Mouse (Mus musculus) MEL (cell line): Measurements from ENCODE around the gene Mfsd13b. TPM values are rescaled to one million over a fixed set of nuclear protein-coding genes. Genes with fewer than 3 reads are reported as not detected.

Experiments
- DNase-seq: peaks from one replicate; pipeline ENCODE4 v3.0.0; 2011; ENCODE audit warnings: low read depth, low spot score
- H3K27ac ChIP-seq: 2 replicates; pipeline ENCODE4 v1.5.1; 2012; ENCODE audit warnings: low read depth, mild to moderate bottlenecking, control low read depth, low read length, moderate library complexity; ENCODE audit not compliant: control insufficient read depth
- H3K27me3 ChIP-seq, 2 experiments: fragments of 150-350 bp in 1 of 2; sonication (generic) in 1 of 2; 2 replicates each; pipeline ENCODE4 v1.6.1; 2012; ENCODE audit warnings: low read length in 2 of 2, mild to moderate bottlenecking in 2 of 2, improper control_type of control experiment in 1 of 2, moderate library complexity in 1 of 2; ENCODE audit not compliant: insufficient read depth in 2 of 2, control insufficient read depth in 1 of 2
- H3K36me3 ChIP-seq, 2 experiments: 2 replicates each; pipeline ENCODE4 v1.6.1; 2012 to 2014; ENCODE audit warnings: low read length in 2 of 2, improper control_type of control experiment in 1 of 2, inconsistent platforms in 1 of 2, mild to moderate bottlenecking in 1 of 2; ENCODE audit not compliant: insufficient read depth in 2 of 2, control insufficient read depth in 1 of 2
- H3K4me1 ChIP-seq, 2 experiments: fragments of 150-350 bp in 1 of 2; sonication (generic) in 1 of 2; 2 replicates each; pipeline ENCODE4 v1.6.1; 2012; ENCODE audit warnings: low read length in 2 of 2, improper control_type of control experiment in 1 of 2, mild to moderate bottlenecking in 1 of 2; ENCODE audit not compliant: insufficient read depth in 2 of 2, control insufficient read depth in 1 of 2
- H3K4me3 ChIP-seq, 2 experiments: fragments of 150-350 bp in 1 of 2; sonication (generic) in 1 of 2; 2 replicates each; pipeline ENCODE4 v1.5.1; 2012; ENCODE audit warnings: low read depth in 2 of 2, low read length in 2 of 2, mild to moderate bottlenecking in 2 of 2, moderate library complexity in 2 of 2, control low read depth in 1 of 2, improper control_type of control experiment in 1 of 2; ENCODE audit not compliant: control insufficient read depth in 1 of 2, insufficient read depth in 1 of 2
- H3K79me2 ChIP-seq: 2 replicates; pipeline ENCODE4 v1.6.1; 2012; ENCODE audit warnings: mild to moderate bottlenecking, low read length, moderate library complexity; ENCODE audit not compliant: control insufficient read depth, poor library complexity, insufficient read depth
- H3K9ac ChIP-seq: 2 replicates; pipeline ENCODE4 v1.6.1; 2012; ENCODE audit warnings: low read depth, mild to moderate bottlenecking, control low read depth, low read length, moderate library complexity; ENCODE audit not compliant: control insufficient read depth, poor library complexity, severe bottlenecking
- H3K9me3 ChIP-seq: fragments of 150-350 bp; sonication (generic); replicated peaks from 2 replicates; pipeline ENCODE4 v1.6.1; 2012; ENCODE audit warnings: mild to moderate bottlenecking, low read length, improper control_type of control experiment, moderate library complexity; ENCODE audit not compliant: insufficient read depth
- CHD2 ChIP-seq: IDR thresholded peaks from 2 replicates; pipeline ENCODE4 v1.6.1; 2011; ENCODE audit warnings: low read length, improper control_type of control experiment
- CTCF ChIP-seq, 3 experiments: IDR thresholded peaks in 2 of 3; conservative IDR thresholded peaks in 1 of 3; 2 replicates each; pipeline ENCODE4 v1.5.1; 2011 to 2012; ENCODE audit warnings: low read length in 3 of 3, low read depth in 2 of 3, mild to moderate bottlenecking in 2 of 3, improper control_type of control experiment in 1 of 3, inconsistent platforms in 1 of 3, mixed read lengths in 1 of 3, moderate library complexity in 1 of 3; ENCODE audit not compliant: control insufficient read depth in 1 of 3, insufficient read depth in 1 of 3, poor library complexity in 1 of 3, severe bottlenecking in 1 of 3
- E2F4 ChIP-seq: IDR thresholded peaks from 2 replicates; pipeline ENCODE4 v1.6.1; 2011; ENCODE audit warnings: low read depth, low read length, improper control_type of control experiment, borderline replicate concordance
- ELF1 ChIP-seq: IDR thresholded peaks from 2 replicates; pipeline ENCODE4 v1.6.1; 2014; ENCODE audit warnings: low read depth, mild to moderate bottlenecking, inconsistent platforms, low read length, improper control_type of control experiment, moderate library complexity
- EP300 ChIP-seq, 2 experiments: IDR thresholded peaks; 2 replicates each; pipeline ENCODE4 v1.6.1; 2011; ENCODE audit warnings: improper control_type of control experiment in 2 of 2, low read length in 2 of 2, low read depth in 1 of 2, mild to moderate bottlenecking in 1 of 2
- ETS1 ChIP-seq: IDR thresholded peaks from 2 replicates; pipeline ENCODE4 v1.6.1; 2012; ENCODE audit warnings: low read depth, mild to moderate bottlenecking, inconsistent platforms, low read length, improper control_type of control experiment, moderate library complexity
- GATA1 ChIP-seq: IDR thresholded peaks from 2 replicates; pipeline ENCODE4 v1.6.1; 2011; ENCODE audit warnings: low read depth, low read length, improper control_type of control experiment
- HCFC1 ChIP-seq: IDR thresholded peaks from 2 replicates; pipeline ENCODE4 v1.6.1; 2012; ENCODE audit warnings: low read depth, mild to moderate bottlenecking, inconsistent platforms, low read length, improper control_type of control experiment, moderate library complexity
- JUND ChIP-seq: IDR thresholded peaks from 2 replicates; pipeline ENCODE4 v1.6.1; 2011; ENCODE audit warnings: low read depth, mild to moderate bottlenecking, improper control_type of control experiment, low read length
- MXI1 ChIP-seq: IDR thresholded peaks from 2 replicates; pipeline ENCODE4 v1.6.1; 2011; ENCODE audit warnings: mild to moderate bottlenecking, low read depth, low read length, improper control_type of control experiment
- MYB ChIP-seq: IDR thresholded peaks from 2 replicates; pipeline ENCODE4 v1.6.1; 2011; ENCODE audit warnings: mild to moderate bottlenecking, low read depth, low read length, improper control_type of control experiment
- MYC ChIP-seq: IDR thresholded peaks from 2 replicates; pipeline ENCODE4 v1.6.1; 2011; ENCODE audit warnings: low read depth, mild to moderate bottlenecking, low read length, improper control_type of control experiment, moderate library complexity
- NELFE ChIP-seq: IDR thresholded peaks from 2 replicates; pipeline ENCODE4 v1.6.1; 2011; ENCODE audit warnings: low read depth, low read length, improper control_type of control experiment
- NRF1 ChIP-seq: IDR thresholded peaks from 2 replicates; pipeline ENCODE4 v1.6.1; 2014; ENCODE audit warnings: low read depth, mild to moderate bottlenecking, inconsistent platforms, low read length, improper control_type of control experiment, moderate library complexity; ENCODE audit not compliant: poor library complexity, insufficient read depth, severe bottlenecking
- POLR2A ChIP-seq, 2 experiments: IDR thresholded peaks; 2 replicates each; pipeline ENCODE4 v1.6.1; 2011 to 2012; ENCODE audit warnings: low read length in 2 of 2, mild to moderate bottlenecking in 2 of 2, control low read depth in 1 of 2, improper control_type of control experiment in 1 of 2, low read depth in 1 of 2, moderate library complexity in 1 of 2; ENCODE audit not compliant: control insufficient read depth in 1 of 2, insufficient read depth in 1 of 2, poor library complexity in 1 of 2
- POLR2AphosphoS2 ChIP-seq: IDR thresholded peaks from 2 replicates; pipeline ENCODE4 v1.6.1; 2011; ENCODE audit warnings: low read length, improper control_type of control experiment
- RAD21 ChIP-seq: IDR thresholded peaks from 2 replicates; pipeline ENCODE4 v1.6.1; 2011; ENCODE audit warnings: mild to moderate bottlenecking, low read depth, low read length, improper control_type of control experiment
- RCOR1 ChIP-seq: IDR thresholded peaks from 2 replicates; pipeline ENCODE4 v1.6.1; 2012; ENCODE audit warnings: low read depth, mild to moderate bottlenecking, inconsistent platforms, low read length, improper control_type of control experiment
- SMC3 ChIP-seq: IDR thresholded peaks from 2 replicates; pipeline ENCODE4 v1.6.1; 2011; ENCODE audit warnings: low read depth, low read length, improper control_type of control experiment
- UBTF ChIP-seq: IDR thresholded peaks from 2 replicates; pipeline ENCODE4 v1.6.1; 2012; ENCODE audit warnings: low read depth, mild to moderate bottlenecking, inconsistent platforms, low read length, improper control_type of control experiment, moderate library complexity, borderline replicate concordance; ENCODE audit not compliant: insufficient read depth
- USF2 ChIP-seq, 2 experiments: IDR thresholded peaks; 2 replicates each; pipeline ENCODE4 v1.6.1; 2011 to 2012; ENCODE audit warnings: improper control_type of control experiment in 2 of 2, low read length in 2 of 2, borderline replicate concordance in 1 of 2, inconsistent platforms in 1 of 2, low read depth in 1 of 2, mild to moderate bottlenecking in 1 of 2; ENCODE audit not compliant: insufficient read depth in 1 of 2
- ZC3H11A ChIP-seq: IDR thresholded peaks from 2 replicates; pipeline ENCODE4 v1.6.1; 2012; ENCODE audit warnings: low read depth, mild to moderate bottlenecking, inconsistent platforms, low read length, improper control_type of control experiment
- ZKSCAN1 ChIP-seq: IDR thresholded peaks from 2 replicates; pipeline ENCODE4 v1.6.1; 2012; ENCODE audit warnings: low read depth, mild to moderate bottlenecking, inconsistent platforms, low read length, improper control_type of control experiment, moderate library complexity
- ZMIZ1 ChIP-seq: IDR thresholded peaks from 2 replicates; pipeline ENCODE4 v1.6.1; 2012; ENCODE audit warnings: low read depth, mild to moderate bottlenecking, inconsistent platforms, low read length, improper control_type of control experiment, moderate library complexity
- ZNF384 ChIP-seq: IDR thresholded peaks from 2 replicates; pipeline ENCODE4 v1.6.1; 2012; ENCODE audit warnings: low read depth, mild to moderate bottlenecking, inconsistent platforms, low read length, improper control_type of control experiment
- polyA plus RNA-seq, 2 experiments: library from polyadenylated mRNA; stranded (reverse) in 1 of 2; unstranded in 1 of 2; fragments of >175 nt in 1 of 2; fragments of >200 nt in 1 of 2; gene quantifications; 2 replicates each; pipeline versions ENCODE4 v1.2.1 to v1.2.4; 2012; ENCODE audit warnings: low replicate concordance in 2 of 2, low read depth in 1 of 2; ENCODE audit not compliant: insufficient read length in 2 of 2, insufficient read depth in 1 of 2, missing spikeins in 1 of 2
- total RNA-seq: library from RNA; depleted of rRNA; stranded (reverse); fragments of 300-350 nt; gene quantifications from 2 replicates; pipeline ENCODE4 v1.2.3, GENCODE M21; 2012

Gene Mfsd13b
- total and polyA plus RNA-seq, 3 experiments, result 0.17 TPM; not detected in 2

DNA sequence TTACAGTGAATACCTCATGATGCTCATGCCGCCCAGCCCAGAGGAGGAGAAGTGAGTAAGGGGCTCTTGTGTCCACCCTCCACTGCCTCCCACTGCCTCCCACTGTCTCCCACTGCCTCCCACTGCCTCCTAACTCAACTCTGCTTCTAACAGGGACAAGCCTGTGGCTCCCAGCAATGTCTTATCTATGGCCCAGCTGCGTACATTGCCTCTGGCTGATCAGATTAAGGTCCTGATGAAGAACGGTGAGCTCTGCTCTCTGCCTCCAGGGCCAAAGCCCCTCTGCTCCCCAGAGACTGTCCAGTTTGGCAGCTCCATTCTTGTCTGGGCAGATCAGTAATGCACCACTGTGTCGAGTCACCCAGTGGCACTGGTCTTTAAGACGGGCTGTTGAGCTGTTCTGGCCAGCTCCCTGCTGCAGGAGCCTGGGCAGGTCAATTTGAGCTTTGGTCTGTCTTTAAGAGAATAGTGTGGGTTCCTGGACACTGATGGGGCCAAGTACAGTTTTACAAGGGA, 48.6 kb upstream of the Mfsd13b start (continued):
- TF ChIP-seq EP300 (IDR thresholded peaks at IDR 0.05; ENCODE audit: low read depth in 1 of 2, low read length in 2 of 2) (peak in 1 of 2 experiments; percentile 17; a peak in 1 of 4 replicates), ETS1 (0 out of 2 replicates have a peak, but pooled peaks have one; percentile 29), E2F4 (no peak), GATA1 (peak; percentile 53), NRF1 (no peak), MXI1 (no peak), JUND (no peak), HCFC1 (no peak), POLR2AphosphoS2 (no peak), SMC3 (no peak), UBTF (no peak)

DNA sequence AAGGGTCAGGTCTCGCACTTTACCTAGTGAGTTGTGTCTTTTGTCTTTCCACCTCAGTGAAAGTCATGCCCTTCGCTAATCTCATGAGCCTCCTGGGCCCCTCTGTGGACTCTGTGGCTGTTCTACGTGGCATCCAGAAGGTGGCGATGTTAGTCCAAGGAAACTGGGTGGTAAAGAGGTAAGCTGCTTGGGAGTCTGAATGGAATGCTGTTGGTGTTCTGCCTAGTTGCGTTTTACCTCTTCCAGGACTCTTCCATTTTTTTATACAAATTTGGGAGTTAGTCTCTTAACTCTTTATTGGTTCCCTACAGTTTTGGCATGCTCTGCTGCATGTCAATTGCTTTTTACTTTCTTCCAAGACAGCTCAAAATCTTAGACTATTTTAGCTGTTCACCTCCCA, 47.6 kb upstream of the Mfsd13b start:
- Histone ChIP-seq H3K9ac (no peak overlapping the region), H3K27ac (no peak overlapping the region), H3K27me3 (no peaks in the 10 kb centered on the region), H3K9me3 (no peaks in the 10 kb centered on the region), H3K4me1 (peaks cover 0 to 5% of the 10 kb centered on the region in 2 experiments; a peak in 1 of 4 replicates), H3K36me3 (peaks cover 0 to 22% of the 10 kb centered on the region in 2 experiments; a peak in 3 of 4 replicates), H3K4me3 (no peak overlapping the region), H3K79me2 (no peaks in the 10 kb centered on the region)
- peak; percentile 74 for DNase-seq
- TF ChIP-seq ZC3H11A (peak; percentile 80), RAD21 (peak; percentile 84), ETS1 (no peak), GATA1 (no peak), SMC3 (peak; percentile 81), RCOR1 (no peak), CTCF (IDR thresholded peaks at IDR 0.05 in 2 of 3, conservative IDR thresholded peaks at IDR 0.05 in 1 of 3; ENCODE audit: control insufficient read depth in 1 of 3, insufficient read depth in 1 of 3, low read depth in 2 of 3, low read length in 3 of 3, poor library complexity in 1 of 3, severe bottlenecking in 1 of 3) (peak; percentile 73 to 88 (median 79))

DNA sequence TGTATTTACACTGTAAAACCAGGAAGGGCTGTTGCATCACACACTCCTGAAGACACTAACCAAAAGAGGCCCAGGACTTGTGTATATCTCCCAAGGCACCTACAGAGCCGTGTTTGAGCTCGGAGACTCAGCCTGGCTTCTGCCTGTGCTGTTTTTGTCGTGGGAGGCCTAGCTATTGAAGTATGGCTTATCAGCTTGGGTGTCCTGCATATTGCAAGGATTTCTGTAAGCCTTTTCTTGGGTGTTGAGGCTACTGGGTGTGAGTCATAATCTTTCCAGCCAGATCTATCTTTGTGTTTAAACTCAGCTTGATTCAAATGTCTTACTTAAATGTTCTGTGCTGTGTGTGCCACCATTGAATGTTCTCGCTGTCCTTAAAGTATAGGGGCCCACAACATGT, 45.8 kb upstream of the Mfsd13b start:
- H3K4me1 ChIP-seq, result peaks cover 0 to 5% of the 10 kb centered on the region in 2 experiments; a peak in 1 of 4 replicates
- no peaks in the 10 kb centered on the region for H3K79me2 ChIP-seq
- H3K9me3 ChIP-seq, result no peaks in the 10 kb centered on the region
- no peak overlapping the region for H3K27ac ChIP-seq
- H3K36me3 ChIP-seq, result peaks cover 0 to 23% of the 10 kb centered on the region in 2 experiments; a peak in 3 of 4 replicates
- no peak overlapping the region for H3K9ac ChIP-seq
- no peaks in the 10 kb centered on the region for H3K27me3 ChIP-seq
- TF ChIP-seq NELFE (no peak), ZMIZ1 (no peak), ZC3H11A (no peak), RAD21 (no peak), JUND (no peak), E2F4 (no peak), MYB (no peak), POLR2A (IDR thresholded peaks at IDR 0.05; ENCODE audit: control insufficient read depth in 1 of 2, insufficient read depth in 1 of 2, low read depth in 1 of 2, low read length in 2 of 2, poor library complexity in 1 of 2) (no peak), ZKSCAN1 (no peak), USF2 (IDR thresholded peaks at IDR 0.05; ENCODE audit: borderline replicate concordance in 1 of 2, insufficient read depth in 1 of 2, low read depth in 1 of 2, low read length in 2 of 2) (no peak), GATA1 (no peak), RCOR1 (no peak), ELF1 (no peak), SMC3 (no peak), MYC (no peak), CHD2 (no peak), ZNF384 (no peak), NRF1 (no peak)
- no peak for DNase-seq
- H3K4me3 ChIP-seq, result no peak overlapping the region
